Mouse (Mus musculus) hindbrain, embryonic 14.5 days (tissue): Measurements from ENCODE around the gene Pou5f1. TPM values are rescaled to one million over a fixed set of nuclear protein-coding genes. Genes with fewer than 3 reads are reported as not detected.

ENCODE experiments used
- ATAC-seq: fragments of 200-750 bp; cut with Nextera tagmentation; 2 replicates; pipeline ENCODE4 v1.8.0; 2017; ENCODE audit warnings: moderate number of reproducible peaks, mild to moderate bottlenecking, moderate TSS enrichment, moderate library complexity; ENCODE audit not compliant: low FRiP score
- DNase-seq: peaks from one replicate; pipeline ENCODE4 v3.0.0-alpha.2; 2015; ENCODE audit warnings: low spot score
- H3K27ac ChIP-seq: fragments of 300-500 bp; sonication (generic); 2 replicates; pipeline ENCODE4 v1.5.1; 2014; ENCODE audit warnings: mild to moderate bottlenecking, moderate library complexity
- H3K27me3 ChIP-seq: fragments of 300-500 bp; sonication (generic); 2 replicates; pipeline ENCODE4 v1.6.1; 2014; ENCODE audit warnings: mild to moderate bottlenecking, low read length, mixed read lengths; ENCODE audit not compliant: control insufficient read depth, insufficient read depth
- H3K36me3 ChIP-seq: fragments of 300-500 bp; sonication (generic); replicated peaks from 2 replicates; pipeline ENCODE4 v1.6.1; 2014; ENCODE audit not compliant: control insufficient read depth, insufficient read depth
- H3K4me1 ChIP-seq: fragments of 300-500 bp; sonication (generic); replicated peaks from 2 replicates; pipeline ENCODE4 v1.6.1; 2014; ENCODE audit warnings: antibody characterized with exemption, low read length, mixed read lengths; ENCODE audit not compliant: control insufficient read depth, insufficient read depth
- H3K4me2 ChIP-seq: fragments of 300-500 bp; sonication (generic); replicated peaks from 2 replicates; pipeline ENCODE4 v1.6.1; 2014; ENCODE audit warnings: mild to moderate bottlenecking, moderate library complexity
- H3K4me3 ChIP-seq: fragments of 300-500 bp; sonication (generic); replicated peaks from 2 replicates; pipeline ENCODE4 v1.5.1; 2014; ENCODE audit warnings: mild to moderate bottlenecking, low read length
- H3K9ac ChIP-seq: fragments of 300-500 bp; sonication (generic); 2 replicates; pipeline ENCODE4 v1.6.1; 2014
- H3K9me3 ChIP-seq: fragments of 300-500 bp; sonication (generic); 2 replicates; pipeline ENCODE4 v1.6.1; 2016; ENCODE audit warnings: low read length; ENCODE audit not compliant: control insufficient read depth
- WGBS: fragments of 180-500 bp; shearing (Covaris S2); extraction: QIAGEN DNeasy Blood & Tissue Kit; methylation state at CpG from one replicate; pipeline ENCODE4 v1.1.7; 2014; 5-methylcytosine and 5-hydroxymethylcytosine counted together
- polyA plus RNA-seq: library from polyadenylated mRNA; unstranded; fragments of >200 nt; fragmentation: Nextera tagmentation; extraction: Ambion mirVana; gene quantifications from 2 replicates; pipeline ENCODE4 v1.2.1, GENCODE M21; 2014

The Pou5f1 gene
- polyA plus RNA-seq, 1 experiment from 2014 or later = not detected

- ATAC-seq = no peak
- H3K27ac ChIP-seq = no peak overlapping the region
- no peaks in the 10 kb centered on the region for H3K27me3 ChIP-seq
- no peaks in the 10 kb centered on the region for H3K4me1 ChIP-seq
- no peak for DNase-seq
- no peaks in the 10 kb centered on the region for H3K9me3 ChIP-seq
- no peak overlapping the region for H3K9ac ChIP-seq
- H3K4me2 ChIP-seq = no peak overlapping the region
- H3K36me3 ChIP-seq = no peaks in the 10 kb centered on the region
- H3K4me3 ChIP-seq = no peak overlapping the region
- 87% methylated on average over 5 of the region's 5 CpGs for WGBS
These were observed 48.5 kb downstream of the Pou5f1 start for GRCm38 (mm10) chr17:35554321-35554720.

- no peak overlapping the region for H3K27ac ChIP-seq
- WGBS = 90% methylated on average over 18 of the region's 18 CpGs
- no peaks in the 10 kb centered on the region for H3K36me3 ChIP-seq
- no peaks in the 10 kb centered on the region for H3K4me1 ChIP-seq
- H3K27me3 ChIP-seq = no peaks in the 10 kb centered on the region
- DNase-seq (no peak), ATAC-seq (no peak)
- no peak overlapping the region for H3K9ac ChIP-seq
- no peak overlapping the region for H3K4me3 ChIP-seq
- H3K9me3 ChIP-seq = no peaks in the 10 kb centered on the region
- no peak overlapping the region for H3K4me2 ChIP-seq
These were observed 49.1 kb downstream of the Pou5f1 start for GRCm38 (mm10) chr17:35554761-35555397.

GRCm38 (mm10) chr17:35556186-35556765 lies 50.5 kb downstream of the Pou5f1 start:
- Histone ChIP-seq H3K9ac (no peak overlapping the region), H3K4me1 (no peaks in the 10 kb centered on the region), H3K9me3 (no peaks in the 10 kb centered on the region), H3K4me3 (no peak overlapping the region), H3K27ac (no peak overlapping the region), H3K27me3 (no peaks in the 10 kb centered on the region), H3K4me2 (no peak overlapping the region), H3K36me3 (no peaks in the 10 kb centered on the region)
- no peak for DNase-seq
- no peak for ATAC-seq
- WGBS = 94% methylated on average over 12 of the region's 13 CpGs

GRCm38 (mm10) chr17:35556812-35557211 lies 51.0 kb downstream of the Pou5f1 start:
- H3K4me2 ChIP-seq = no peak overlapping the region
- DNase-seq (peak; percentile 61), ATAC-seq (no peak)
- no peaks in the 10 kb centered on the region for H3K4me1 ChIP-seq
- H3K36me3 ChIP-seq = no peaks in the 10 kb centered on the region
- H3K9me3 ChIP-seq = no peaks in the 10 kb centered on the region
- no peak overlapping the region for H3K27ac ChIP-seq
- no peaks in the 10 kb centered on the region for H3K27me3 ChIP-seq
- 30% methylated on average over 5 of the region's 5 CpGs for WGBS
- H3K4me3 ChIP-seq = no peak overlapping the region
- no peak overlapping the region for H3K9ac ChIP-seq

GRCm38 (mm10) chr17:35557351-35557750 lies 51.5 kb downstream of the Pou5f1 start:
- no peak for ATAC-seq
- H3K27ac ChIP-seq = no peak overlapping the region
- H3K4me3 ChIP-seq = no peak overlapping the region
- H3K9ac ChIP-seq = no peak overlapping the region
- no peaks in the 10 kb centered on the region for H3K4me1 ChIP-seq
- WGBS = 78% methylated on average over 9 of the region's 9 CpGs
- no peak for DNase-seq
- no peaks in the 10 kb centered on the region for H3K9me3 ChIP-seq
- no peak overlapping the region for H3K4me2 ChIP-seq
- no peaks in the 10 kb centered on the region for H3K36me3 ChIP-seq
- no peaks in the 10 kb centered on the region for H3K27me3 ChIP-seq

- Histone ChIP-seq H3K27ac (no peak overlapping the region), H3K9me3 (no peaks in the 10 kb centered on the region), H3K9ac (no peak overlapping the region), H3K4me2 (no peak overlapping the region), H3K27me3 (no peaks in the 10 kb centered on the region), H3K4me1 (no peaks in the 10 kb centered on the region), H3K36me3 (no peaks in the 10 kb centered on the region), H3K4me3 (no peak overlapping the region)
- 66% methylated on average over 8 of the region's 8 CpGs for WGBS
- DNase-seq (no peak), ATAC-seq (no peak)
These were observed 52.4 kb downstream of the Pou5f1 start for GRCm38 (mm10) chr17:35558216-35558615.

Other genes with a start within 250 kb of the Pou5f1 start
- 95.5 and 98.1 TPM in 2 replicates for gene H2-D1, start 243.3 kb upstream of the Pou5f1 start, polyA plus RNA-seq
- gene H2-Q1, start 185.6 kb upstream of the Pou5f1 start, polyA plus RNA-seq = 0.25 and 0.27 TPM in 2 replicates
- 3.0 and 3.1 TPM in 2 replicates for gene H2-Q2, start 163.8 kb upstream of the Pou5f1 start, polyA plus RNA-seq
- gene H2-Q4, start 126.4 kb upstream of the Pou5f1 start, polyA plus RNA-seq = 0.59 and 0.74 TPM in 2 replicates
- 0.44 and 0.71 TPM in 2 replicates for gene H2-Q6, start 81.2 kb upstream of the Pou5f1 start, polyA plus RNA-seq
- gene H2-Q7, start 66.9 kb upstream of the Pou5f1 start, polyA plus RNA-seq = 2.8 and 2.9 TPM in 2 replicates
- gene H2-Q10, start 35.9 kb upstream of the Pou5f1 start, polyA plus RNA-seq = not detected in 2 replicates
- 12.3 and 16.5 TPM in 2 replicates for gene Tcf19, start 10.8 kb downstream of the Pou5f1 start, polyA plus RNA-seq
- gene Cchcr1, start 11.1 kb downstream of the Pou5f1 start, polyA plus RNA-seq = 2.8 and 3.5 TPM in 2 replicates
- gene Psors1c2, start 27.2 kb downstream of the Pou5f1 start, polyA plus RNA-seq = 0.26 and 0.72 TPM in 2 replicates
- gene Cdsn, start 46.1 kb downstream of the Pou5f1 start, polyA plus RNA-seq = 0.22 and 0.25 TPM in 2 replicates
- not detected in 2 replicates for gene 2300002M23Rik, start 61.4 kb downstream of the Pou5f1 start, polyA plus RNA-seq
- not detected in 2 replicates for gene Sfta2, start 95.5 kb downstream of the Pou5f1 start, polyA plus RNA-seq
- not detected in 2 replicates for gene Gm9573, start 120.6 kb downstream of the Pou5f1 start, polyA plus RNA-seq
- gene Mucl3, start 137.7 kb downstream of the Pou5f1 start, polyA plus RNA-seq = 0.09 TPM in 1 of 2 replicates, not detected in the other
- gene Vars2, start 161.6 kb downstream of the Pou5f1 start, polyA plus RNA-seq = 14.8 and 14.9 TPM in 2 replicates
- gene Gtf2h4, start 167.7 kb downstream of the Pou5f1 start, polyA plus RNA-seq = 21.3 and 22.8 TPM in 2 replicates
- 62.7 and 72.5 TPM in 2 replicates for gene Ddr1, start 198.6 kb downstream of the Pou5f1 start, polyA plus RNA-seq